Mouse (Mus musculus): ENCODE data around the gene Grasp.
A peak's percentile ranks its signal among the peaks of the same experiment; 100 is the strongest.

Grasp gene

GRCm38 (mm10) chr15:101277351-101277899 is 53.4 kb downstream of the Grasp start:
- DNase-seq, result no peak

- no peak for DNase-seq
Observed at GRCm38 (mm10) chr15:101278589-101278988, 54.6 kb downstream of the Grasp start.

- DNase-seq, result peak; percentile 62
Observed at GRCm38 (mm10) chr15:101279430-101279999, 55.5 kb downstream of the Grasp start.
